Mouse (Mus musculus): ENCODE data around the gene Mrpl30. TPM values are rescaled to one million over a fixed set of nuclear protein-coding genes. Genes with fewer than 3 reads are reported as not detected.

The Mrpl30 gene
- polyA plus RNA-seq, 1 experiment from 2014 or later = 271 TPM

DNA sequence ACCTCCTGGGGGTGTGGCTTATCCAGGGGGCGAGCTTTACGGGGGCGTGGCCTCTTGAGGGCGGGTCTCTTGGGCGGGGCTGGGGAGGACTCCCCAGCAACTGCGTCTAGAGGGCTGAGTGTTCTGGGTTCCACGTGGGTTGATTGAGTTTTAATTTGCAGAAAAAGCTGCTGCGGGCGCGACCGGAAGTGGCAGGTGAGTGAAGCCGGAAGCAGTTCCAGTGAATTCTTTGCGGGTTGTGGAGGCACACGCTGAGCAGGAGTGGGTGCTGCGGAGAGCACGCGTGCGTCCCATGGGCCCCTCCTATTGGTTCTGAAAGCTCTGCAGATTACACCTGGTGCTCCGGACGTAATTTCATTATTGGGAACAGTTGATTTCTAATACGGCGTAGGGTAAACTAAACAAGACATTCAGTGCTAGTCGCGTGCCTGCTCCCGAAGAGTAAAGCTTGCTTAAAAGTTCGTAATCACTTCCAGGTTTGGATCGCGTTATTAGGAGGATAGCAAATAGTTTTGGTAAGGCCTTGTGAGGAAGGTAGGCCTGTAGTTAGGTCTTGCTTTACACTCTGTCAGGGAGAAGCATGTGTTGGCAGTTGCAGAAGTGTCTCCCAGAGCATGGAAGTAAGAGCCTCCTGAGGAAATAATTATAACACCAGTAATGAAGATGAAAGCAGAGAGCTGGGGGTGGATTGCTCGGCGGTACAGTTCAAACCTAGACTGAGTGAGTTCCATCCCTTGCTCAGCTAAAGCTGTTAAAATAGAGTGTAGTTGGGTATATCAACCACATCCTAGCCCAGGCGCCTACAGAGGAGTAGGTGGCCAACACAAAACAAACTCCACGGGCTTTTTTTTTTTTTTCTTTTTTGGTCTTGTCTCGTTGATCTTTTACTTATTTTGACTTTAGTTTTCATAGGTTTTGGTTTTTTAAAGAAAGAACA lies 17.9 kb upstream of the Mrpl30 start:
- peak overlapping the region; percentile 59 for H3K27ac ChIP-seq (replicated peaks)
- ATAC-seq (ENCODE audit: low read depth) = peak; percentile 87
- H3K4me2 ChIP-seq = peak overlapping the region; percentile 78
- peaks cover 15% of the 10 kb centered on the region for H3K4me1 ChIP-seq (replicated peaks)
- H3K27me3 ChIP-seq = peaks cover 14% of the 10 kb centered on the region
- H3K36me3 ChIP-seq = peaks cover 26% of the 10 kb centered on the region
- H3K4me3 ChIP-seq = peak overlapping the region; percentile 54
- peak overlapping the region; percentile 66 for H3K9ac ChIP-seq
- peaks cover 10% of the 10 kb centered on the region; the same call in 1 of the 2 replicates for H3K9me3 ChIP-seq
- WGBS = 7% methylated on average over 33 of the region's 33 CpGs

DNA sequence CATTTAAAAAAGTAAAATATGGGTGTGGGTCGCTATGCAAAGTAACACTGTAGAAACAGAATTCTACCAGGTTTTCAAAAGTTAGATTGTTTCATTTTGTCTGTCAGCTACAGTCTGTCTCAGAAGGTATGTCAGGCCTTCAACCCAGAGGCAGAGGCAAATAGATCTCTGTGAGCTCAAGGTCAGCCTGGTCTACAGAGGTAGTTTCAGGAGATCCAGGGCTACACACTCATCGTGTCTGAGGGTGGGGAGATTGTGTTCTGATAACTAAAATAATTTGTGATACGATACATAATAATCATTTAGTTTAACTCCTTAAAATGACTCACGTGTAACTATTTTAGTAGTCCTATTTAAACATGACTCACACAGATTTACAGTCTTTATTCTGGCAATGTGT lies 17.1 kb upstream of the Mrpl30 start:
- H3K4me2 ChIP-seq = peak overlapping the region; percentile 78
- WGBS = 95% methylated on average over 4 of the region's 4 CpGs

GRCm38 (mm10) chr1:37877736-37878460 lies 12.4 kb upstream of the Mrpl30 start:
- Histone ChIP-seq H3K4me3 (no peak overlapping the region), H3K27me3 (no peaks in the 10 kb centered on the region), H3K9ac (no peak overlapping the region), H3K4me2 (no peak overlapping the region), H3K27ac (replicated peaks) (no peak overlapping the region), H3K36me3 (peaks cover 72% of the 10 kb centered on the region), H3K4me1 (replicated peaks) (peaks cover 5% of the 10 kb centered on the region; the same call in 1 of the 2 replicates), H3K9me3 (peaks cover 10% of the 10 kb centered on the region; the same call in 1 of the 2 replicates)
- no peak for ATAC-seq (ENCODE audit: low read depth)
- 93% methylated on average over 13 of the region's 13 CpGs for WGBS

More for the DNA sequence above, 17.1 kb upstream of the Mrpl30 start:
- H3K9me3 ChIP-seq = peaks cover 10% of the 10 kb centered on the region; the same call in 1 of the 2 replicates
- H3K27ac ChIP-seq (replicated peaks) = no peak overlapping the region
- H3K9ac ChIP-seq = no peak overlapping the region
- no peak for ATAC-seq (ENCODE audit: low read depth)
- peaks cover 34% of the 10 kb centered on the region for H3K36me3 ChIP-seq
- H3K4me1 ChIP-seq (replicated peaks) = peaks cover 15% of the 10 kb centered on the region
- H3K27me3 ChIP-seq = peaks cover 14% of the 10 kb centered on the region
- H3K4me3 ChIP-seq = peak overlapping the region; percentile 54; the same call in 1 of the 2 replicates

DNA sequence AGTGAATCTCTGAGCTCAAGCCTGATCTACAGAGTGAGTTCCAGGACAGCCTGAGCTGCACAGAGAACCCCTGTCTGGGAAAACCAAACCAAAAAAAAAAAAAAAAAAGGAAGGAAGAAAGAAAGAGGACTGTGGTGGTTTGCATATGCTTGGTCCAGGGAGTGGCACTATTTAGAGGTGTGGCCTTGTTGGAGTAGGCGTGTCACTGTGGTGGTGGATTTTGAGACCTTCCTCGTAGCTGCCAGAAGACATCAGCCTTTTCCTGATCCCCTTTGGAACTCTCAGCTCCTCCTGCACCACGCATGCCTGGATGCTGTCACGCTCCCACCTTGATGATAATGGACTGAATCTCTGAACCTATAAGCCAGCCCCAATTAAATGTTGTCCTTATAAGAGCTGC lies 6.9 kb upstream of the Mrpl30 start:
- ATAC-seq (ENCODE audit: low read depth) = no peak
- 89% methylated on average over 4 of the region's 4 CpGs for WGBS
- no peaks in the 10 kb centered on the region for H3K9me3 ChIP-seq
- H3K4me2 ChIP-seq = no peak overlapping the region
- H3K27ac ChIP-seq (replicated peaks) = no peak overlapping the region
- no peaks in the 10 kb centered on the region for H3K27me3 ChIP-seq
- no peak overlapping the region for H3K9ac ChIP-seq
- no peak overlapping the region for H3K4me3 ChIP-seq
- H3K36me3 ChIP-seq = peaks cover 53% of the 10 kb centered on the region
- no peaks in the 10 kb centered on the region for H3K4me1 ChIP-seq (replicated peaks)

DNA sequence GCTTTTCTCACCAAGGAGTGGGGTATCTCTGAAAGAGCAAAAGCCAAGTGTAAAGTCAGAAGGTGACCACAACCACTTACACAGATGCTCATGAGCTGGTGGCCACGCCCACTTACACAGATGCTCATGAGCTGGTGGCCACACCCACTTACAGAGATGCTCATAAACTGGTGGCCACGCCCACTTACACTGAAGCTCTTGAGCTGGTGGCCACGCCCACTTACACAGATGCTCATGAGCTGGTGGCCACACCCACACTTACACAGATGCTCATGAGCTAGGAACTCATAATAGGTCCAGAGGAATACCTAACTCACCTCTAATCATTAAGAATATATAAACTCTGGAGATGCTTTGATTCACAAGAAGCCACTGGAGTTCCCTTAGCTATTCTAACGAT lies 5.8 kb upstream of the Mrpl30 start:
- Histone ChIP-seq H3K27ac (replicated peaks) (no peak overlapping the region), H3K4me3 (no peak overlapping the region), H3K36me3 (peaks cover 43% of the 10 kb centered on the region), H3K4me2 (no peak overlapping the region), H3K27me3 (no peaks in the 10 kb centered on the region), H3K4me1 (replicated peaks) (peaks cover 5% of the 10 kb centered on the region), H3K9ac (no peak overlapping the region), H3K9me3 (no peaks in the 10 kb centered on the region)
- 81% methylated on average over 4 of the region's 4 CpGs for WGBS
- no peak for ATAC-seq (ENCODE audit: low read depth)

DNA sequence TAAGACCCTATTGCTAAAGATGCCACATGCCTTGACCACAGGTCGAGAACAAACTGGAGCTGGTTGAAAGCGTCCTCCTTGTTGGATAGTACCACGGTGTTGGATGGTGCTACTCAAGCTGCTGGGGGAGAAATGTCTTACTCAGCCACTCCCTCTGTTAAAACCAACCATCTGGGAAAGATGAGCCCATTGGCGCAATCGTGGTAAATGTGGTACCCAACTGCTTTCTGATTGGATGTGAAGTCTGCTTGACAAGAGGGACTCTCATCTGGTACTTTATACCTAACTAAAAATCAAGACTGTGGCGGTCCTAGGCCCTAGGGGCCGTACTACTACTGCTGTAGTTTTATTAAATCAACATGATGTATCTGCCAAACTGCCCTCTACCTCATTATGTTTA lies 1.1 kb upstream of the Mrpl30 start:
- H3K4me1 ChIP-seq (replicated peaks) = peaks cover 31% of the 10 kb centered on the region
- no peaks in the 10 kb centered on the region for H3K27me3 ChIP-seq
- peak overlapping the region; percentile 66 for H3K4me2 ChIP-seq
- no peaks in the 10 kb centered on the region for H3K9me3 ChIP-seq
- H3K9ac ChIP-seq = peak overlapping the region; percentile 67
- peaks cover 10% of the 10 kb centered on the region for H3K36me3 ChIP-seq
- no peak overlapping the region for H3K27ac ChIP-seq (replicated peaks)
- no peak for ATAC-seq (ENCODE audit: low read depth)
- H3K4me3 ChIP-seq = peak overlapping the region; percentile 54
- 87% methylated on average over 7 of the region's 7 CpGs for WGBS

DNA sequence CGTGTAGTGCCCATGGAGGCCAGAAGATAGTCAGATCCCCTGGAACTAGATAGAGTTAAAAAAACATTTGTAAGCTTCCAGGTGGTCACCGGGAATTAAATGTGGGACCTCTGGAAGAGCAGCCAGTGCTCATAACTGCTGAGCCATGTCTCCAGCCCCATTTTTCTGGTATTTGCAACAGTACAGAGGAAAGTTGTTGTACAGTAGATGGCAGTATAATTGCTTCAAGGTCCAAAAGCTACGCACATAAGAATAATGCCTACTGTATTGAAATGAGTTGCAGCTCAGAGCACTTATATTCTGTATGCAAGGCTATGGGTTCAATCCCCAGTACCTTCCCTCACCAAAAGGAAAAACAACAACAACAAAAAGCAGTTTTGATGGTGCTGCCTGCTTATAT lies 1.1 kb downstream of the Mrpl30 start:
- H3K36me3 ChIP-seq = peaks cover 26% of the 10 kb centered on the region
- H3K9ac ChIP-seq = peak overlapping the region; percentile 67; the same call in 1 of the 2 replicates
- no peaks in the 10 kb centered on the region for H3K9me3 ChIP-seq
- ATAC-seq (ENCODE audit: low read depth) = no peak
- H3K27ac ChIP-seq (replicated peaks) = no peak overlapping the region
- H3K27me3 ChIP-seq = no peaks in the 10 kb centered on the region
- H3K4me3 ChIP-seq = peak overlapping the region; percentile 54
- peaks cover 31% of the 10 kb centered on the region for H3K4me1 ChIP-seq (replicated peaks)
- H3K4me2 ChIP-seq = peak overlapping the region; percentile 66
- 79% methylated on average over 3 of the region's 3 CpGs for WGBS

DNA sequence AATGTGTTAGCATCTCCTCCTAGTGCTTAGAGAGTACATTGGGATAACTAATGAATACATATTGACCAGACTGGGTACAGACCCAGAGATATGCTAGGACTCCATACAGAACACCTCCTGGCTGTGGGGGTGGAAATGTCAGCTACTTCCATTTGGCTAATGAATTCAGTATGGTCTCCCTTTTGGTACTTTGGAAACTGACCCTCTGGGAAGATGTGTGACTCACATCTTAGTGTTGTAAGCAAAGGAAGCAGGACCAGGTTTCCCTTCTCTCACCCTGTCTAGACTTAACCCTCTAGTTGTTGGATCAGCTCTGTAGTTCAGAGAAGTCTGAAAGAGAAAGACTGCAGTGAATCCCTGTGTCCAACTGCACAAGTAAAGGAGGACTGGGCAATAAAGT lies 4.3 kb downstream of the Mrpl30 start:
- H3K9me3 ChIP-seq = no peaks in the 10 kb centered on the region
- H3K9ac ChIP-seq = no peak overlapping the region
- no peaks in the 10 kb centered on the region for H3K27me3 ChIP-seq
- ATAC-seq (ENCODE audit: low read depth) = no peak
- H3K27ac ChIP-seq (replicated peaks) = no peak overlapping the region
- H3K36me3 ChIP-seq = peaks cover 58% of the 10 kb centered on the region
- no peak overlapping the region for H3K4me3 ChIP-seq
- peaks cover 25% of the 10 kb centered on the region for H3K4me1 ChIP-seq (replicated peaks)
- H3K4me2 ChIP-seq = no peak overlapping the region

- Histone ChIP-seq H3K4me1 (replicated peaks) (no peaks in the 10 kb centered on the region), H3K9ac (no peak overlapping the region), H3K9me3 (no peaks in the 10 kb centered on the region), H3K4me3 (no peak overlapping the region), H3K4me2 (no peak overlapping the region), H3K36me3 (peaks cover 58% of the 10 kb centered on the region), H3K27ac (replicated peaks) (no peak overlapping the region), H3K27me3 (no peaks in the 10 kb centered on the region)
- ATAC-seq (ENCODE audit: low read depth) = no peak
- 91% methylated on average over 4 of the region's 4 CpGs for WGBS
These were observed 9.5 kb downstream of the Mrpl30 start for GRCm38 (mm10) chr1:37899816-37900215.

GRCm38 (mm10) chr1:37900288-37900687 lies 10.0 kb downstream of the Mrpl30 start:
- no peak for ATAC-seq (ENCODE audit: low read depth)

GRCm38 (mm10) chr1:37903178-37903577 lies 12.9 kb downstream of the Mrpl30 start:
- no peak for ATAC-seq (ENCODE audit: low read depth)
- Histone ChIP-seq H3K27me3 (no peaks in the 10 kb centered on the region), H3K4me1 (replicated peaks) (no peaks in the 10 kb centered on the region), H3K4me3 (no peak overlapping the region), H3K27ac (replicated peaks) (no peak overlapping the region), H3K9me3 (no peaks in the 10 kb centered on the region), H3K4me2 (no peak overlapping the region), H3K9ac (no peak overlapping the region), H3K36me3 (peaks cover 25% of the 10 kb centered on the region)
- WGBS = 39% methylated on average over 6 of the region's 6 CpGs

More at GRCm38 (mm10) chr1:37900288-37900687, 10.0 kb downstream of the Mrpl30 start:
- Histone ChIP-seq H3K9ac (no peak overlapping the region), H3K27ac (replicated peaks) (no peak overlapping the region), H3K9me3 (no peaks in the 10 kb centered on the region), H3K4me1 (replicated peaks) (no peaks in the 10 kb centered on the region), H3K4me2 (no peak overlapping the region), H3K36me3 (peaks cover 54% of the 10 kb centered on the region), H3K27me3 (no peaks in the 10 kb centered on the region), H3K4me3 (no peak overlapping the region)
- 59% methylated on average over 6 of the region's 6 CpGs for WGBS

GRCm38 (mm10) chr1:37912751-37913150 lies 22.5 kb downstream of the Mrpl30 start:
- no peaks in the 10 kb centered on the region for H3K36me3 ChIP-seq
- H3K4me3 ChIP-seq = no peak overlapping the region
- H3K9ac ChIP-seq = no peak overlapping the region
- 66% methylated on average over 2 of the region's 2 CpGs for WGBS
- H3K9me3 ChIP-seq = no peaks in the 10 kb centered on the region
- no peak overlapping the region for H3K4me2 ChIP-seq
- H3K27me3 ChIP-seq = 0 out of 2 replicates have a peak, but pooled peaks cover 3% of the 10 kb centered on the region
- no peaks in the 10 kb centered on the region for H3K4me1 ChIP-seq (replicated peaks)
- no peak overlapping the region for H3K27ac ChIP-seq (replicated peaks)
- ATAC-seq (ENCODE audit: low read depth) = no peak

Data from neural tube, embryonic 13.5 days (tissue).